Mouse (Mus musculus) heart, adult 2 months (tissue): ENCODE data around the gene Wdr1.

ENCODE experiments used
- CTCF ChIP-seq: fragments of 200-600 bp; IDR thresholded peaks from 2 replicates; pipeline ENCODE4 v1.8.1; 2022; ENCODE audit warnings: antibody characterized with exemption, mild to moderate bottlenecking, moderate library complexity
- EP300 ChIP-seq: fragments of 200-500 bp; IDR thresholded peaks from 2 replicates; pipeline ENCODE4 v1.6.1; 2011; ENCODE audit warnings: low read depth, low read length, control low read depth; ENCODE audit not compliant: insufficient read depth

DNA sequence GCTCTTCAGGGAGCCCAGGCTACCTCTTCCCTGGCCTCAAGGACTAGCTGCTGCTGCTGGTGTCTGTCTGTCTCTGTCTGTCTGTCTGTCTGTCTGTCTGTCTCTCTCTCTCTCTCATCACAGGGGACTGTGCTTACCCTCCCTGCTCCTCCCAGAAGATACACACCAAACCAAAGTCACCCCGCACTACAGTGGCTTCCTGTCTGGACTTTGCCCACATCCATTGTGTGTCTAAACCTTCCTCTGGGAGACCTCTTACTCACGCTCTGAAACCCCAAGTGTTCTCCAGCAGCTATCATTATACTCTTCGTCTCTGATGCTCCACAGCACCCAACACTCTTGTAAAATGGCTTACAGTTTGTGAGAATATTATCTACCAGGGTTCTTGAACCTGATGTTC is 6.6 kb downstream of the Wdr1 start:
- no peak for TF ChIP-seq CTCF
- TF ChIP-seq EP300, result no peak
